Mouse (Mus musculus): ENCODE results near the gene N4bp2.
"Not testable (repeated sequence)": the region's sequence is repeated elsewhere in the genome, so short reads cannot be mapped to it uniquely, and the experiment has no call there.

The N4bp2 gene

GRCm38 (mm10) chr5:65763916-65764785 is 830 bp downstream of the N4bp2 start:
- peak; percentile 79 to 82 for DNase-seq (ENCODE audit: low spot score in 2 of 2)

- peak; percentile 78 to 88 for DNase-seq (ENCODE audit: low spot score in 2 of 2)
Observed at GRCm38 (mm10) chr5:65764786-65765634, 1.7 kb downstream of the N4bp2 start.

- DNase-seq (ENCODE audit: low spot score in 2 of 2) = no peak
Observed at GRCm38 (mm10) chr5:65765635-65765911, 2.3 kb downstream of the N4bp2 start.

GRCm38 (mm10) chr5:65768007-65768406 is 4.7 kb downstream of the N4bp2 start:
- DNase-seq (ENCODE audit: low spot score in 2 of 2) = no peak

GRCm38 (mm10) chr5:65770065-65770464 is 6.7 kb downstream of the N4bp2 start:
- no peak for DNase-seq (ENCODE audit: low spot score in 2 of 2)

- DNase-seq (ENCODE audit: low spot score in 2 of 2) = no peak
Observed at GRCm38 (mm10) chr5:65770493-65770892, 7.2 kb downstream of the N4bp2 start.

- not testable (repeated sequence) for DNase-seq (ENCODE audit: low spot score in 2 of 2)
Observed at GRCm38 (mm10) chr5:65773957-65774356, 10.6 kb downstream of the N4bp2 start.

GRCm38 (mm10) chr5:65776166-65776565 is 12.8 kb downstream of the N4bp2 start:
- DNase-seq (ENCODE audit: low spot score in 2 of 2) = no peak

GRCm38 (mm10) chr5:65776907-65777306 is 13.6 kb downstream of the N4bp2 start:
- DNase-seq (ENCODE audit: low spot score in 2 of 2) = no peak

GRCm38 (mm10) chr5:65778986-65779385 is 15.7 kb downstream of the N4bp2 start:
- DNase-seq (ENCODE audit: low spot score in 2 of 2) = not testable (repeated sequence)

- DNase-seq (ENCODE audit: low spot score in 2 of 2) = no peak
Observed at GRCm38 (mm10) chr5:65779401-65780063, 16.2 kb downstream of the N4bp2 start.

- no peak for DNase-seq (ENCODE audit: low spot score in 2 of 2)
Observed at GRCm38 (mm10) chr5:65781147-65781715, 17.9 kb downstream of the N4bp2 start.

- no peak for DNase-seq (ENCODE audit: low spot score in 2 of 2)
Observed at GRCm38 (mm10) chr5:65781769-65782715, 18.7 kb downstream of the N4bp2 start.

GRCm38 (mm10) chr5:65790604-65791225 is 27.4 kb downstream of the N4bp2 start:
- DNase-seq (ENCODE audit: low spot score in 2 of 2) = no peak

GRCm38 (mm10) chr5:65794202-65794601 is 30.9 kb downstream of the N4bp2 start:
- DNase-seq (ENCODE audit: low spot score in 2 of 2) = no peak

GRCm38 (mm10) chr5:65794702-65795101 is 31.4 kb downstream of the N4bp2 start:
- DNase-seq (ENCODE audit: low spot score in 2 of 2) = no peak

- DNase-seq (ENCODE audit: low spot score in 2 of 2) = peak; percentile 24 to 64
Observed at GRCm38 (mm10) chr5:65795293-65795993, 32.1 kb downstream of the N4bp2 start.

GRCm38 (mm10) chr5:65795994-65796298 is 32.6 kb downstream of the N4bp2 start:
- no peak for DNase-seq (ENCODE audit: low spot score in 2 of 2)

- peak; percentile 17 to 68 for DNase-seq (ENCODE audit: low spot score in 2 of 2)
Observed at GRCm38 (mm10) chr5:65823601-65824133, 60.3 kb downstream of the N4bp2 start.

GRCm38 (mm10) chr5:65826476-65826875 is 63.2 kb downstream of the N4bp2 start:
- DNase-seq (ENCODE audit: low spot score in 2 of 2) = no peak
